Mouse (Mus musculus): ENCODE results near the gene Efcc1.

Efcc1 gene

GRCm38 (mm10) chr6:87804036-87804435 lies 73.4 kb downstream of the Efcc1 start:
- CTCF ChIA-PET, result no interaction called here

- CTCF ChIA-PET, result no interaction called here
These were observed 74.2 kb downstream of the Efcc1 start for GRCm38 (mm10) chr6:87804886-87805285.

GRCm38 (mm10) chr6:87805448-87805847 lies 74.8 kb downstream of the Efcc1 start:
- CTCF ChIA-PET, result no interaction called here

Measured in spleen, embryonic (tissue).